Mouse (Mus musculus): Measurements from ENCODE around the gene Chst15.

GRCm38 (mm10) chr7:132272984-132273383, 44.0 kb downstream of the Chst15 start:
- TF ChIP-seq POLR2A (IDR thresholded peaks at IDR 0.05; ENCODE audit: low read depth, low read length), result no peak
- TF ChIP-seq CTCF (conservative IDR thresholded peaks at IDR 0.05; ENCODE audit: insufficient read depth, insufficient read length, low read depth, low read length), result no peak

Data from kidney, adult 2 months (tissue).